Mouse (Mus musculus) midbrain, embryonic 12.5 days (tissue): ENCODE results near the gene Gpnmb. TPM values are rescaled to one million over a fixed set of nuclear protein-coding genes. Genes with fewer than 3 reads are reported as not detected.

ENCODE experiments used
- ATAC-seq: fragments of 200-750 bp; cut with Nextera tagmentation; 2 replicates; pipeline ENCODE4 v1.8.0; 2017; ENCODE audit warnings: low read depth, moderate TSS enrichment, moderate library complexity; ENCODE audit not compliant: low FRiP score
- H3K27ac ChIP-seq: fragments of 300-500 bp; sonication (generic); replicated peaks from 2 replicates; pipeline ENCODE4 v1.5.1; 2016; ENCODE audit warnings: mild to moderate bottlenecking
- H3K27me3 ChIP-seq: fragments of 300-500 bp; sonication (generic); 2 replicates; pipeline ENCODE4 v1.6.1; 2016; ENCODE audit warnings: mild to moderate bottlenecking
- H3K36me3 ChIP-seq: fragments of 300-500 bp; sonication (generic); 2 replicates; pipeline ENCODE4 v1.6.1; 2016
- H3K4me1 ChIP-seq: fragments of 300-500 bp; sonication (generic); 2 replicates; pipeline ENCODE4 v1.6.1; 2016
- H3K4me2 ChIP-seq: fragments of 300-500 bp; sonication (generic); replicated peaks from 2 replicates; pipeline ENCODE4 v1.6.1; 2016; ENCODE audit warnings: mild to moderate bottlenecking, moderate library complexity
- H3K4me3 ChIP-seq: fragments of 300-500 bp; sonication (generic); 2 replicates; pipeline ENCODE4 v1.5.1; 2016; ENCODE audit warnings: mild to moderate bottlenecking
- H3K9ac ChIP-seq: fragments of 300-500 bp; sonication (generic); replicated peaks from 2 replicates; pipeline ENCODE4 v1.6.1; 2016; ENCODE audit warnings: mild to moderate bottlenecking, moderate library complexity
- H3K9me3 ChIP-seq: fragments of 300-500 bp; sonication (generic); 2 replicates; pipeline ENCODE4 v1.6.1; 2016; ENCODE audit warnings: mild to moderate bottlenecking
- WGBS: fragments of 180-500 bp; shearing (Covaris S2); methylation state at CpG from one replicate; pipeline ENCODE4 v1.1.7; 2016; 5-methylcytosine and 5-hydroxymethylcytosine counted together
- polyA plus RNA-seq: library from polyadenylated mRNA; unstranded; fragments of >200 nt; fragmentation: Nextera tagmentation; extraction: Ambion mirVana; gene quantifications from 2 replicates; pipeline ENCODE4 v1.2.1, GENCODE M21; 2016

The Gpnmb gene
- polyA plus RNA-seq = 0.20 and 0.30 TPM in 2 replicates

DNA sequence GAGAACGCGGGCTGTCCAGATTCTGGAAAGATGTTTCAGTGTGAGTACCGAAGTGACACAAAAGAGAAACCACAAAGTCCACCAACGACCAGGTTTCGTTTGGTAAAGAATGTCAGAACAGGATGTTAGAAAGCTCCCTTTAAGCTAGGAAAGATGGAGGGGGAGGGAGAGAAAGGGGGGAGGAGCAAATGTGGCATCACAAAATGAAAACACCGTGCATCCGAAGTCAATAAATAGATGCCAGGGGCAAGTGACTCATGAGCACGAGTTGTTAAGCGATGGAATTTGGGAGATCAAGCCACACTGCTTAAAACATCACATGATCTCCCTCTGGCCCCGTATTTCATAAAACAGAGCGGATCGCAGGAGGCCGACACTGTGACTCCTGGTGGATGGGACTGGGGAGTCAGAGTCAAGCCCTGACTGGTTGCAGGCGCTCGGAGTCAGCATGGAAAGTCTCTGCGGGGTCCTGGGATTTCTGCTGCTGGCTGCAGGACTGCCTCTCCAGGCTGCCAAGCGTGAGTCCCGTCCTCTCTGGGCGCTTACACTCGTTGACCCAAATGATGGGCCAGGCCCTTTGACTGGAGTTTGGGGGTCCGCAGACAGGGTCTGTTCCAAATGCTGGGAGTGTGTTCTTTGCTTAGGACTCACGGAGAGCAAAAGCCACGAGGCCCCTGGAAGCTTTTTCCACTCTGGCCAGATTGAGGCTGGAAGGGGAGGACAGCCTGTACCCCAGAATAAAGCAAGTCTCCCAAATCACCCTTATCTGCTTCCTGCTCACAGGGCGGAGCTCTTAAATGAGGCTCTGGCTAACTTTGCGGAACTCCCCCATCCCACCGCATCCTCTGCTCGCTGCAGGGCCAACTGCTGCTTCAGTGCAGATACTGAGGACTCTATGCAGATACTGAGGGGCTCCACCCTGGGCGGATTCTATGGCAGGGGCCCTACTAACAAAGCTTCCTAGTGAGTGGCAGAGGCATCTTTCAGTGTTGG lies at the start of gene Gpnmb:
Gene Gpnmb (plus strand): TSS at position 272 of the 993 bp plus-strand sequence.
- Histone ChIP-seq H3K9me3 (no peaks in the 10 kb centered on the region), H3K9ac (no peak within 1 kb of the TSS), H3K36me3 (no peaks in the 10 kb centered on the region), H3K27me3 (peaks cover 26% of the 10 kb centered on the region), H3K4me2 (peak within 1 kb of the TSS; percentile 29), H3K27ac (no peak within 1 kb of the TSS), H3K4me3 (no peak within 1 kb of the TSS), H3K4me1 (0 out of 2 replicates have a peak, but pooled peaks cover 6% of the 10 kb centered on the region)
- 41% methylated on average over 28 of the region's 28 CpGs for WGBS
- no peak for ATAC-seq

DNA sequence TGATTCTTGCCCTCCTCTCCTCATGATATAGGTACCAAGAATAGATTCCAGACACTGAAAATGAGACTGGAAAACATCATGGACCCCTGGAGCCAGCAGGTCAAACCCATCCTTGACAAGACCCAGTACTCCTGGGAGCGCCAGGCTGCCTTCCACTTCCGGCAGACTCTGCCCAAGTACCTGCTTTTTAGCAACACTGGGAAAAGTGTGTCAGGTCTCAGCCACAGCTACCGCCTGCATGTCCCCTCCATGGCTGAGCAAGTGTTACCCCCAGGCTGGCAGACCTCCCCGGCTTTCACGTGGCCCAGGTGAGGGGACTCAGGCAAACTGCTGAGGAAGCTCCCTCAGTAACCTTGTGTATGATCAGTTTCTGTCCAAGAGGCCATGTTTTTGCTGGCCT lies 46.4 kb upstream of the Gpnmb start:
- H3K36me3 ChIP-seq = no peaks in the 10 kb centered on the region
- WGBS = 92% methylated on average over 5 of the region's 5 CpGs
- no peak overlapping the region for H3K9ac ChIP-seq
- H3K9me3 ChIP-seq = no peaks in the 10 kb centered on the region
- H3K4me2 ChIP-seq = no peak overlapping the region
- no peak for ATAC-seq
- no peak overlapping the region for H3K27ac ChIP-seq
- no peaks in the 10 kb centered on the region for H3K4me1 ChIP-seq
- no peaks in the 10 kb centered on the region for H3K27me3 ChIP-seq
- no peak overlapping the region for H3K4me3 ChIP-seq

GRCm38 (mm10) chr6:48991991-48992390 lies 44.4 kb upstream of the Gpnmb start:
- no peak for ATAC-seq
- WGBS = 84% methylated on average over 4 of the region's 4 CpGs
- Histone ChIP-seq H3K4me1 (no peaks in the 10 kb centered on the region), H3K4me3 (no peak overlapping the region), H3K9me3 (no peaks in the 10 kb centered on the region), H3K4me2 (no peak overlapping the region), H3K36me3 (no peaks in the 10 kb centered on the region), H3K9ac (no peak overlapping the region), H3K27ac (no peak overlapping the region), H3K27me3 (no peaks in the 10 kb centered on the region)

DNA sequence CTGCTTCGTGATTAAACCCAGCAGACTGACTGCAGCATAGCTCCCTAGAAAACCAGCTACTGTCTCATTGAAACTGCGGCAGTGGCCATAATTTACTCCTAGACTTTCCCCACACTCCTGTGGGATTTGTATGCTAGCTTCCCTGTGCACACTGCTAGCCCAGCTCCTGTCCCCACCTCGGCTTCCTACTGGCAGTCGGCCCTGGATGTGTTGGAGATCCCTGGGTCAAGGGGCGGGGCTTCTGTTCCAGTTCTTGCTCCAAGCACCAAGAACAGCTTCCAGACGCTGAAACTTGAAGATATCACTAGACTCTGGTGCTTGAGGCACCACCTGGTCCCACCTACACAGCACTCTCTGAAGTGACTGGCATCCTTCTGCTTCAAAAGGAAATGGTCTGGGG lies 38.2 kb upstream of the Gpnmb start:
- no peak for ATAC-seq

DNA sequence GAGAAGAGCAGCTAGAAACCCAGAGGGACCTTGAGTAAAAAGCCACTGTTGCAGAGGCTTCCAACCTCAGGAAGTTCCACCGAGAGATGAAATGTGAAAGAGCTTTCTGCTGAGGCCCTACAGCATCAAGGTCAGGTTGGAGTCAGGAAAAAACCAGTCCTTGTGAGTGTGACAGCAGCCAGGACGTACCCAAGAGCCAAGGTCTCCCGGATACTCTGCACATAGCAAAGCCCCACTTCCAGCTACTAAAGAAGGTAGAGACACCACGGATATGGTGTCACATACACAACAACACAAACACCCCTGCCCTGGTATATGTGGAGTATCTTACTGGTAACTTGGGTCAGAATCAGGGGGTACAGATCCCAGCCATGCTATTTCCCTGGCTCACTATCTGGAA lies 37.5 kb upstream of the Gpnmb start:
- Histone ChIP-seq H3K27ac (no peak overlapping the region), H3K36me3 (no peaks in the 10 kb centered on the region), H3K4me1 (no peaks in the 10 kb centered on the region), H3K9ac (no peak overlapping the region), H3K4me2 (no peak overlapping the region), H3K4me3 (no peak overlapping the region), H3K27me3 (no peaks in the 10 kb centered on the region), H3K9me3 (no peaks in the 10 kb centered on the region)
- no peak for ATAC-seq
- 86% methylated on average over 4 of the region's 4 CpGs for WGBS

More for the DNA sequence above, 38.2 kb upstream of the Gpnmb start:
- Histone ChIP-seq H3K27ac (no peak overlapping the region), H3K4me2 (no peak overlapping the region), H3K9ac (no peak overlapping the region), H3K9me3 (no peaks in the 10 kb centered on the region), H3K4me3 (no peak overlapping the region), H3K36me3 (no peaks in the 10 kb centered on the region), H3K4me1 (no peaks in the 10 kb centered on the region), H3K27me3 (no peaks in the 10 kb centered on the region)
- 76% methylated on average over 6 of the region's 6 CpGs for WGBS

- Histone ChIP-seq H3K4me3 (no peak overlapping the region), H3K27ac (no peak overlapping the region), H3K36me3 (no peaks in the 10 kb centered on the region), H3K9me3 (no peaks in the 10 kb centered on the region), H3K9ac (no peak overlapping the region), H3K4me2 (no peak overlapping the region), H3K4me1 (peaks cover 3% of the 10 kb centered on the region), H3K27me3 (no peaks in the 10 kb centered on the region)
- no peak for ATAC-seq
- 44% methylated on average over 4 of the region's 4 CpGs for WGBS
Measured at GRCm38 (mm10) chr6:49003381-49003780, 33.0 kb upstream of the Gpnmb start.

DNA sequence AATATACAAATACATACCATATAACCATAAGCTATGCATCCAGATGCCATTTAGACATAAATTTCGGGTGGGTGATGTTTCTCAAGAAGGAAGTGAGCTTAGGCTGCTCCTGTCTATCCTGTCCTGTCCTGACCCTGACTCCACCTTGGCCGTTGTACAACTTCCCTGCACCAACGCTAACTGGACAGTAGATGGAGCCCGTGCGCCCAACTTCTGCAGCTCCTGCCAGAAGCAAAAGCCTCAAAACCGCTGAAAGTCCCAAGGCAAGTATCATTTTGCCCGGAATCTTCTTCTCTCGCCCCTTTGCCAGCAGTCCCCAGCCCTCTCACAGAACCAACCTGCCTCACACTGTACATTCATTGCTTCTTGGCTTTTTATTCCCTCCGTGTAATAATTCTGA lies 28.4 kb upstream of the Gpnmb start:
- H3K4me2 ChIP-seq = peak overlapping the region; percentile 49
- H3K36me3 ChIP-seq = no peaks in the 10 kb centered on the region
- no peak for ATAC-seq
- H3K27me3 ChIP-seq = no peaks in the 10 kb centered on the region
- no peak overlapping the region for H3K9ac ChIP-seq
- H3K4me3 ChIP-seq = peak overlapping the region; percentile 12
- no peaks in the 10 kb centered on the region for H3K9me3 ChIP-seq
- under 1% methylated on average over 9 of the region's 9 CpGs for WGBS
- peaks cover 12% of the 10 kb centered on the region for H3K4me1 ChIP-seq
- H3K27ac ChIP-seq = no peak overlapping the region

- Histone ChIP-seq H3K4me1 (peaks cover 12% of the 10 kb centered on the region), H3K4me3 (peak overlapping the region; percentile 12), H3K9me3 (no peaks in the 10 kb centered on the region), H3K9ac (no peak overlapping the region), H3K27me3 (no peaks in the 10 kb centered on the region), H3K36me3 (no peaks in the 10 kb centered on the region), H3K27ac (no peak overlapping the region), H3K4me2 (peak overlapping the region; percentile 49)
- 36% methylated on average over 13 of the region's 13 CpGs for WGBS
- 0 out of 2 replicates have a peak, but pooled peaks have one; percentile 19 for ATAC-seq
Measured at GRCm38 (mm10) chr6:49008420-49009160, 27.8 kb upstream of the Gpnmb start.

- Histone ChIP-seq H3K4me3 (no peak overlapping the region), H3K9me3 (no peaks in the 10 kb centered on the region), H3K27ac (no peak overlapping the region), H3K9ac (no peak overlapping the region), H3K4me1 (peaks cover 12% of the 10 kb centered on the region), H3K4me2 (peak overlapping the region; percentile 49; the same call in 1 of the 2 replicates), H3K27me3 (no peaks in the 10 kb centered on the region), H3K36me3 (no peaks in the 10 kb centered on the region)
- 49% methylated on average over 7 of the region's 7 CpGs for WGBS
- no peak for ATAC-seq
Measured at GRCm38 (mm10) chr6:49009161-49009555, 27.2 kb upstream of the Gpnmb start.

DNA sequence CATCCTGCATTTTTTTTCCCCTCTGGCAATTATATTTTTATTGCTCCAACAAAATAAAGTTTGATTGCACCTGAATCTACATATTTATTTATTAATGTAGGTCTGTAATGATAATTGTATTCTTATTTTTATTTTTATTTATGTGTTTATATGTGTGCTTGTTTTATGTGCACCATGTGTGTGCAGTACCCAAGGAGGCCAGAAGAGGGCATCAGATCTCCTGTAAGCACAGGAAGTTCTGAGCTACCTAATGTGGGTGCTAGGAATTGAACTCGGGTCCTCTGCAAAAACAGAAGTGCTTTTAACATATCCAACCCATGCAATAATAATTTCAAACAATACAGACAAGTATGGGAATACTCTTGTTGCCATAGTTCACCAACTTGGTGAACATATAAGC lies 26.7 kb upstream of the Gpnmb start:
- Histone ChIP-seq H3K9ac (no peak overlapping the region), H3K4me1 (peaks cover 12% of the 10 kb centered on the region), H3K27ac (no peak overlapping the region), H3K9me3 (no peaks in the 10 kb centered on the region), H3K4me2 (no peak overlapping the region), H3K36me3 (no peaks in the 10 kb centered on the region), H3K27me3 (no peaks in the 10 kb centered on the region), H3K4me3 (no peak overlapping the region)
- 88% methylated on average over 1 of the region's 1 CpGs for WGBS
- no peak for ATAC-seq

- Histone ChIP-seq H3K4me2 (no peak overlapping the region), H3K36me3 (no peaks in the 10 kb centered on the region), H3K4me3 (no peak overlapping the region), H3K9me3 (no peaks in the 10 kb centered on the region), H3K27ac (no peak overlapping the region), H3K9ac (no peak overlapping the region), H3K27me3 (no peaks in the 10 kb centered on the region), H3K4me1 (peaks cover 12% of the 10 kb centered on the region)
- WGBS = 86% methylated on average over 5 of the region's 5 CpGs
- ATAC-seq = no peak
Measured at GRCm38 (mm10) chr6:49011191-49011590, 25.2 kb upstream of the Gpnmb start.

DNA sequence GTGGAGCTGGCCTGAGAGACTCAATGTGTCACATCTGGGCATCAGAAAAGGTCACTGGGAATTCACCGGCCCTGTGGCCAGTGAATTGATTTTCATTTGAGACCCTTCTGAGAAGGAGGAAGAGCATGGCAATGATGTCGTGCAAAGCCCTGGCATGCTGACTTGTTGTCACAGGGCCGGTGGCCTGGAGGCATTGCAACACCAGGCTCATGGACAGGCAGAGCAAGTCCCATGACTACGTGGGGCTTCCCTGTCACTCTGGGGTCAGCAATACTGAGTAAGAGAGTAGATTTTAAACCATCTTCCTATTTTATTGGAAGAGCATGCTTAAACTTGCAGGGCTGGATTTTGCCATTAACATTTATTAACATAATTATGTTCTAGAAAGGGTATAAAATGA lies 23.3 kb upstream of the Gpnmb start:
- H3K4me3 ChIP-seq = no peak overlapping the region
- ATAC-seq = no peak
- WGBS = 83% methylated on average over 4 of the region's 4 CpGs
- peaks cover 12% of the 10 kb centered on the region for H3K4me1 ChIP-seq
- no peaks in the 10 kb centered on the region for H3K36me3 ChIP-seq
- H3K9me3 ChIP-seq = no peaks in the 10 kb centered on the region
- no peak overlapping the region for H3K9ac ChIP-seq
- no peaks in the 10 kb centered on the region for H3K27me3 ChIP-seq
- no peak overlapping the region for H3K4me2 ChIP-seq
- no peak overlapping the region for H3K27ac ChIP-seq
